Mouse (Mus musculus) telencephalon, adult 2 months (tissue): ENCODE results near the gene Atp1a4.
"Not testable (repeated sequence)": the region's sequence is repeated elsewhere in the genome, so short reads cannot be mapped to it uniquely, and the experiment has no call there.

Experiments used
- DNase-seq: peaks from one replicate; pipeline ENCODE4 v3.0.0-alpha.2; 2011; ENCODE audit warnings: low read depth, low spot score

The Atp1a4 gene

GRCm38 (mm10) chr1:172281522-172282254, 23.5 kb upstream of the Atp1a4 start:
- DNase-seq, result peak; percentile 60

GRCm38 (mm10) chr1:172279768-172280509, 21.7 kb upstream of the Atp1a4 start:
- DNase-seq, result no peak

- DNase-seq, result no peak
These were observed 20.1 kb upstream of the Atp1a4 start for GRCm38 (mm10) chr1:172278328-172278727.

- no peak for DNase-seq
These were observed 19.0 kb upstream of the Atp1a4 start for GRCm38 (mm10) chr1:172277172-172277571.

- DNase-seq, result no peak
These were observed 16.3 kb upstream of the Atp1a4 start for GRCm38 (mm10) chr1:172274547-172274946.

- no peak for DNase-seq
These were observed 15.9 kb upstream of the Atp1a4 start for GRCm38 (mm10) chr1:172274116-172274515.

GRCm38 (mm10) chr1:172273386-172273785, 15.2 kb upstream of the Atp1a4 start:
- no peak for DNase-seq

GRCm38 (mm10) chr1:172271765-172272164, 13.6 kb upstream of the Atp1a4 start:
- DNase-seq, result no peak

- no peak for DNase-seq
These were observed 13.0 kb upstream of the Atp1a4 start for GRCm38 (mm10) chr1:172271208-172271607.

- DNase-seq, result no peak
These were observed 3.4 kb upstream of the Atp1a4 start, which contains the start of gene Igsf8 for GRCm38 (mm10) chr1:172261477-172262078. TSS of gene Igsf8 (plus strand) at chr1:172261641.

GRCm38 (mm10) chr1:172247679-172248078, 10.5 kb downstream of the Atp1a4 start:
- no peak for DNase-seq

- peak; percentile 32 for DNase-seq
These were observed 11.0 kb downstream of the Atp1a4 start for GRCm38 (mm10) chr1:172247216-172247615.

GRCm38 (mm10) chr1:172244645-172245044, 13.6 kb downstream of the Atp1a4 start:
- DNase-seq, result not testable (repeated sequence)

GRCm38 (mm10) chr1:172243547-172244205, 14.5 kb downstream of the Atp1a4 start:
- no peak for DNase-seq

- no peak for DNase-seq
These were observed 15.8 kb downstream of the Atp1a4 start for GRCm38 (mm10) chr1:172242401-172242800.

GRCm38 (mm10) chr1:172240945-172241708, 17.1 kb downstream of the Atp1a4 start:
- DNase-seq, result no peak

GRCm38 (mm10) chr1:172229215-172229614, 29.0 kb downstream of the Atp1a4 start:
- no peak for DNase-seq

GRCm38 (mm10) chr1:172228209-172228608, 30.0 kb downstream of the Atp1a4 start:
- DNase-seq, result no peak

GRCm38 (mm10) chr1:172221297-172222063, 36.7 kb downstream of the Atp1a4 start:
- no peak for DNase-seq

GRCm38 (mm10) chr1:172220414-172220813, 37.8 kb downstream of the Atp1a4 start:
- no peak for DNase-seq
